ENCODE assay signal across 8 mouse cellular contexts in genomic region chr5:135835492-135835858, GRCm38 (mm10). TPM values are rescaled to one million over a fixed set of nuclear protein-coding genes. Genes with fewer than 3 reads are reported as not detected.
DNase-seq lines count a peak whose midpoint lies in the region; ATAC-seq and TF ChIP-seq lines count a peak whose summit lies in the region.

No protein-coding gene starts in this region.

- no peak for DNase-seq in liver, embryonic 11.5 days (ENCODE audit: low spot score)
- DNase-seq in liver = no peak
- no peak for DNase-seq in embryonic facial prominence, embryonic 14.5 days (ENCODE audit: low spot score)
- DNase-seq in hindbrain, postnatal 0 days (ENCODE audit: low spot score) = no peak
- DNase-seq in left cerebral cortex, postnatal 4 days = no peak
- DNase-seq in gastrocnemius, postnatal 4 days (ENCODE audit: low spot score in 2 of 2) = no peak

- no peak for TF ChIP-seq CTCF in hindbrain, postnatal 0 days (IDR thresholded peaks at IDR 0.05; ENCODE audit: low read depth)

- intact Hi-C loops in left cerebral cortex, postnatal 4 days (cut with DNase I) = no loop called here

- H3K4me1 ChIP-seq in liver, embryonic 11.5 days (replicated peaks; ENCODE audit: control insufficient read depth, insufficient read depth, low read length) = no peaks in the 10 kb centered on the region
- peaks cover 8% of the 10 kb centered on the region for H3K4me1 ChIP-seq in embryonic facial prominence, embryonic 14.5 days (ENCODE audit: control insufficient read depth, insufficient read depth, low read length)
- H3K4me1 ChIP-seq in hindbrain, postnatal 0 days (ENCODE audit: insufficient read depth, low read length) = 0 out of 2 replicates have a peak, but pooled peaks cover 5% of the 10 kb centered on the region

- no peak overlapping the region for H3K9ac ChIP-seq in liver, embryonic 11.5 days (ENCODE audit: low read depth, low read length)
- no peak overlapping the region for H3K9ac ChIP-seq in embryonic facial prominence, embryonic 14.5 days (ENCODE audit: low read depth, low read length)
- peak overlapping the region; percentile 29; the same call in 1 of the 2 replicates for H3K9ac ChIP-seq in hindbrain, postnatal 0 days (replicated peaks; ENCODE audit: low read length)

- H3K4me2 ChIP-seq in liver, embryonic 11.5 days = peak overlapping the region; percentile 64
- H3K4me2 ChIP-seq in embryonic facial prominence, embryonic 14.5 days (ENCODE audit: low read depth, low read length) = peak overlapping the region; percentile 93
- H3K4me2 ChIP-seq in hindbrain, postnatal 0 days (ENCODE audit: low read depth, low read length) = peak overlapping the region; percentile 67
- peak overlapping the region; percentile 77 for H3K4me2 ChIP-seq in myocyte (ENCODE audit: low read depth)

- no peaks in the 10 kb centered on the region for H3K79me2 ChIP-seq in myocyte (ENCODE audit: control insufficient read depth, insufficient read depth)

- no peaks in the 10 kb centered on the region for H3K9me3 ChIP-seq in liver, embryonic 11.5 days (ENCODE audit: control insufficient read depth, low read length)
- H3K9me3 ChIP-seq in embryonic facial prominence, embryonic 14.5 days (ENCODE audit: control insufficient read depth, low read length) = no peaks in the 10 kb centered on the region
- no peaks in the 10 kb centered on the region for H3K9me3 ChIP-seq in hindbrain, postnatal 0 days (ENCODE audit: low read length)

- H3K27ac ChIP-seq in liver, embryonic 11.5 days (ENCODE audit: low read depth, low read length) = no peak overlapping the region
- no peak overlapping the region for H3K27ac ChIP-seq in embryonic facial prominence, embryonic 14.5 days (replicated peaks; ENCODE audit: low read depth, low read length)
- H3K27ac ChIP-seq in hindbrain, postnatal 0 days = peak overlapping the region; percentile 42; the same call in 1 of the 2 replicates

- H3ac ChIP-seq in myocyte (ENCODE audit: control insufficient read depth, insufficient read length) = no peak overlapping the region

- WGBS in liver, embryonic 11.5 days = 3% methylated on average over 12 of the region's 12 CpGs
- WGBS in embryonic facial prominence, embryonic 14.5 days = 2% methylated on average over 12 of the region's 12 CpGs
- under 1% methylated on average over 12 of the region's 12 CpGs for WGBS in hindbrain, postnatal 0 days

- no peak for TF ChIP-seq POLR2A in myocyte (IDR thresholded peaks at IDR 0.05; ENCODE audit: insufficient read length, low read depth)

- no peaks in the 10 kb centered on the region for H3K36me3 ChIP-seq in liver, embryonic 11.5 days (ENCODE audit: control insufficient read depth, insufficient read depth, low read length)
- no peaks in the 10 kb centered on the region for H3K36me3 ChIP-seq in embryonic facial prominence, embryonic 14.5 days (ENCODE audit: control insufficient read depth, insufficient read depth, low read length)
- H3K36me3 ChIP-seq in hindbrain, postnatal 0 days (ENCODE audit: insufficient read depth, low read length) = no peaks in the 10 kb centered on the region
- no peaks in the 10 kb centered on the region for H3K36me3 ChIP-seq in myocyte (ENCODE audit: control insufficient read depth, insufficient read depth)

- peaks cover 20% of the 10 kb centered on the region for H3K27me3 ChIP-seq in liver, embryonic 11.5 days (replicated peaks; ENCODE audit: control insufficient read depth, insufficient read depth, low read length)
- peaks cover 12% of the 10 kb centered on the region for H3K27me3 ChIP-seq in embryonic facial prominence, embryonic 14.5 days (replicated peaks; ENCODE audit: control insufficient read depth, insufficient read depth, low read length)
- no peaks in the 10 kb centered on the region for H3K27me3 ChIP-seq in hindbrain, postnatal 0 days (ENCODE audit: insufficient read depth, low read length)
- no peaks in the 10 kb centered on the region for H3K27me3 ChIP-seq in myocyte (ENCODE audit: control insufficient read depth, insufficient read depth, insufficient read length)

- ATAC-seq in liver, embryonic 11.5 days (replicated peaks; ENCODE audit: low FRiP score) = no peak; the same call in 1 of the 2 replicates
- ATAC-seq in embryonic facial prominence, embryonic 14.5 days (ENCODE audit: low read depth) = peak; percentile 74
- no peak; the same call in 1 of the 2 replicates for ATAC-seq in hindbrain, postnatal 0 days
- no peak; the same call in 1 of the 2 replicates for ATAC-seq in frontal cortex, adult (ENCODE audit: low TSS enrichment)

- H3K4me3 ChIP-seq in liver, embryonic 11.5 days (ENCODE audit: low read depth, low read length) = peak overlapping the region; percentile 39
- peak overlapping the region; percentile 46 for H3K4me3 ChIP-seq in embryonic facial prominence, embryonic 14.5 days (ENCODE audit: low read depth, low read length)
- peak overlapping the region; percentile 38 for H3K4me3 ChIP-seq in hindbrain, postnatal 0 days (ENCODE audit: low read length)
- H3K4me3 ChIP-seq in myocyte = no peak overlapping the region

TF ChIP-seq in myocyte, 11 proteins besides CTCF, POLR2A, EP300 and RAD21:
- TF ChIP-seq TCF12 (IDR thresholded peaks at IDR 0.05; ENCODE audit: insufficient read depth, poor library complexity, severe bottlenecking) (no peak), SRF (IDR thresholded peaks at IDR 0.05; ENCODE audit: control insufficient read depth, insufficient read length, low read depth) (no peak), MYOD1 (IDR thresholded peaks at IDR 0.05; ENCODE audit: control insufficient read depth in 1 of 3, insufficient read length in 2 of 3, low read depth in 2 of 3) (no peak), TCF3 (IDR thresholded peaks at IDR 0.05; ENCODE audit: insufficient read length, low read depth) (no peak), POLR2AphosphoS2 (IDR thresholded peaks at IDR 0.05; ENCODE audit: insufficient read length, low read depth) (no peak), MAX (IDR thresholded peaks at IDR 0.05; ENCODE audit: low read depth) (no peak), MYOG (IDR thresholded peaks at IDR 0.05; ENCODE audit: control insufficient read depth in 1 of 3, insufficient read depth in 1 of 3, insufficient read length in 2 of 3, low read depth in 2 of 3) (no peak), REST (IDR thresholded peaks at IDR 0.05; ENCODE audit: insufficient read depth, insufficient read length) (no peak), E2F4 (IDR thresholded peaks at IDR 0.05; ENCODE audit: insufficient read depth) (no peak), CEBPB (IDR thresholded peaks at IDR 0.05; ENCODE audit: insufficient read depth, poor library complexity, severe bottlenecking) (no peak), USF1 (IDR thresholded peaks at IDR 0.05; ENCODE audit: low read depth) (no peak)

RNA-seq across cellular contexts. Expression of gene Srrm3, which starts 28.8 kb away (rescaled TPM):
- polyA plus RNA-seq in liver, embryonic 11.5 days (2014; fragmentation: Nextera tagmentation; extraction: Ambion mirVana) = 0.04 and 0.16 TPM in 2 replicates
- 1.1 and 1.5 TPM in 2 replicates for polyA plus RNA-seq in embryonic facial prominence, embryonic 14.5 days (2014; fragmentation: Nextera tagmentation; extraction: Ambion mirVana)
- total RNA-seq in hindbrain, postnatal 0 days (2014; rRNA removed) = 75.8 and 106 TPM in 2 replicates
- polyA plus RNA-seq in hindbrain, postnatal 0 days (2015; fragmentation: Nextera tagmentation; extraction: Ambion mirVana) = 50.8 and 55.7 TPM in 2 replicates
- not detected for polyA plus RNA-seq in myocyte (2012; fragmentation: generic; extraction: Trizol)
- 10 to 100 TPM; 87.6 to 91.5 TPM for total RNA-seq in left cerebral cortex, postnatal 4 days (2021)
- under 1 TPM; 0.08 to 0.12 TPM for total RNA-seq in gastrocnemius, postnatal 4 days (2021)

RNA-seq across cellular contexts. Expression of gene Hspb1, which starts 52.2 kb away (rescaled TPM):
- polyA plus RNA-seq in liver, embryonic 11.5 days (2014; fragmentation: Nextera tagmentation; extraction: Ambion mirVana) = 11.8 and 22.1 TPM in 2 replicates
- polyA plus RNA-seq in embryonic facial prominence, embryonic 14.5 days (2014; fragmentation: Nextera tagmentation; extraction: Ambion mirVana) = 365 and 522 TPM in 2 replicates
- total RNA-seq in hindbrain, postnatal 0 days (2014; rRNA removed) = 29.4 and 29.6 TPM in 2 replicates
- polyA plus RNA-seq in hindbrain, postnatal 0 days (2015; fragmentation: Nextera tagmentation; extraction: Ambion mirVana) = 28.0 and 30.0 TPM in 2 replicates
- polyA plus RNA-seq in myocyte (2012; fragmentation: generic; extraction: Trizol) = 622 TPM
- total RNA-seq in left cerebral cortex, postnatal 4 days (2021) = 1 to 10 TPM; 3.2 to 3.7 TPM
- 100 to 1,000 TPM; 499 to 513 TPM for total RNA-seq in gastrocnemius, postnatal 4 days (2021)

RNA-seq across cellular contexts. Expression of gene Mdh2, which starts 57.2 kb away (rescaled TPM):
- polyA plus RNA-seq in liver, embryonic 11.5 days (2014; fragmentation: Nextera tagmentation; extraction: Ambion mirVana) = 625 and 635 TPM in 2 replicates
- polyA plus RNA-seq in embryonic facial prominence, embryonic 14.5 days (2014; fragmentation: Nextera tagmentation; extraction: Ambion mirVana) = 481 and 483 TPM in 2 replicates
- 165 and 169 TPM in 2 replicates for total RNA-seq in hindbrain, postnatal 0 days (2014; rRNA removed)
- polyA plus RNA-seq in hindbrain, postnatal 0 days (2015; fragmentation: Nextera tagmentation; extraction: Ambion mirVana) = 732 and 760 TPM in 2 replicates
- 725 TPM for polyA plus RNA-seq in myocyte (2012; fragmentation: generic; extraction: Trizol)
- 100 to 1,000 TPM; 359 to 370 TPM for total RNA-seq in left cerebral cortex, postnatal 4 days (2021)
- 100 to 1,000 TPM; 712 to 717 TPM for total RNA-seq in gastrocnemius, postnatal 4 days (2021)

RNA-seq across cellular contexts. Expression of gene Styxl1, which starts 57.3 kb away (rescaled TPM):
- polyA plus RNA-seq in liver, embryonic 11.5 days (2014; fragmentation: Nextera tagmentation; extraction: Ambion mirVana) = 0.29 TPM in 1 of 2 replicates, not detected in the other
- polyA plus RNA-seq in embryonic facial prominence, embryonic 14.5 days (2014; fragmentation: Nextera tagmentation; extraction: Ambion mirVana) = 0.54 and 0.90 TPM in 2 replicates
- 0.10 TPM in 1 of 2 replicates, not detected in the other for total RNA-seq in hindbrain, postnatal 0 days (2014; rRNA removed)
- 0.61 and 0.69 TPM in 2 replicates for polyA plus RNA-seq in hindbrain, postnatal 0 days (2015; fragmentation: Nextera tagmentation; extraction: Ambion mirVana)
- 0.07 TPM for polyA plus RNA-seq in myocyte (2012; fragmentation: generic; extraction: Trizol)
- not detected for total RNA-seq in left cerebral cortex, postnatal 4 days (2021)
- total RNA-seq in gastrocnemius, postnatal 4 days (2021) = under 1 TPM; 0.47 to 0.49 TPM

Comparison
In these comparisons a context has a peak if more than half of its experiments do, and no peak if none do; other contexts are left out.
1. RNA of gene Srrm3, which starts 28.8 kb away (polyA plus RNA-seq): 50.8 to 55.7 TPM in hindbrain, postnatal 0 days; 1.1 to 1.5 TPM in embryonic facial prominence, embryonic 14.5 days, 0.04 to 0.16 TPM in liver, embryonic 11.5 days and not detected in myocyte (single experiment); every median in the first group is over 10 times any median in the second.
2. RNA of gene Hspb1, which starts 52.2 kb away (polyA plus RNA-seq): 622 TPM in myocyte (single experiment) and 365 to 522 TPM in embryonic facial prominence, embryonic 14.5 days; 28.0 to 30.0 TPM in hindbrain, postnatal 0 days and 11.8 to 22.1 TPM in liver, embryonic 11.5 days; every median in the first group is over 10 times any median in the second.
3. Peak in every context shown above with its lines, with median percentiles within 50 percentile points of each other: H3K4me2 ChIP-seq.